Mouse (Mus musculus) midbrain, postnatal 0 days (tissue): ENCODE data around the gene Nop14. TPM values are rescaled to one million over a fixed set of nuclear protein-coding genes. Genes with fewer than 3 reads are reported as not detected.
A peak's percentile ranks its signal among the peaks of the same experiment; 100 is the strongest.

ENCODE experiments used
- ATAC-seq: fragments of 200-750 bp; cut with Nextera tagmentation; 2 replicates; pipeline ENCODE4 v1.8.0; 2017; ENCODE audit warnings: moderate number of reproducible peaks, mild to moderate bottlenecking, moderate TSS enrichment, moderate library complexity; ENCODE audit not compliant: low FRiP score
- DNase-seq: peaks from one replicate; pipeline ENCODE4 v3.0.0-alpha.2; 2015; ENCODE audit warnings: low spot score
- H3K27ac ChIP-seq: fragments of 300-500 bp; sonication (generic); 2 replicates; pipeline ENCODE4 v1.5.1; 2014; ENCODE audit warnings: low read depth, mild to moderate bottlenecking, low read length, mixed read lengths
- H3K27me3 ChIP-seq: fragments of 300-500 bp; sonication (generic); 2 replicates; pipeline ENCODE4 v1.6.1; 2014; ENCODE audit warnings: low read length, control low read depth, mixed read lengths; ENCODE audit not compliant: insufficient read depth
- H3K36me3 ChIP-seq: fragments of 300-500 bp; sonication (generic); 2 replicates; pipeline ENCODE4 v1.6.1; 2014; ENCODE audit warnings: low read length, control low read depth, mixed read lengths; ENCODE audit not compliant: insufficient read depth
- H3K4me1 ChIP-seq: fragments of 300-500 bp; sonication (generic); 2 replicates; pipeline ENCODE4 v1.6.1; 2014; ENCODE audit warnings: mild to moderate bottlenecking, control low read depth, antibody characterized with exemption, low read length, mixed read lengths; ENCODE audit not compliant: insufficient read depth
- H3K4me2 ChIP-seq: fragments of 300-500 bp; sonication (generic); 2 replicates; pipeline ENCODE4 v1.6.1; 2014; ENCODE audit warnings: low read depth, mild to moderate bottlenecking, low read length, mixed read lengths; ENCODE audit not compliant: poor library complexity, severe bottlenecking
- H3K4me3 ChIP-seq: fragments of 300-500 bp; sonication (generic); 2 replicates; pipeline ENCODE4 v1.5.1; 2014; ENCODE audit warnings: low read depth, mild to moderate bottlenecking, low read length, moderate library complexity
- H3K9ac ChIP-seq: fragments of 300-500 bp; sonication (generic); replicated peaks from 2 replicates; pipeline ENCODE4 v1.6.1; 2014; ENCODE audit warnings: mild to moderate bottlenecking, low read length, moderate library complexity, mixed read lengths; ENCODE audit not compliant: poor library complexity, severe bottlenecking
- H3K9me3 ChIP-seq: fragments of 300-500 bp; sonication (generic); 2 replicates; pipeline ENCODE4 v1.6.1; 2016; ENCODE audit warnings: low read length, control low read depth
- CTCF ChIP-seq: IDR thresholded peaks from 2 replicates; pipeline ENCODE4 v1.5.1; 2016; ENCODE audit warnings: antibody characterized with exemption, mild to moderate bottlenecking
- WGBS: fragments of 180-500 bp; shearing (Covaris S2); extraction: QIAGEN DNeasy Blood & Tissue Kit; methylation state at CpG from one replicate; pipeline ENCODE4 v1.1.7; 2014; 5-methylcytosine and 5-hydroxymethylcytosine counted together
- polyA plus RNA-seq: library from polyadenylated mRNA; unstranded; fragments of >200 nt; fragmentation: Nextera tagmentation; extraction: Ambion mirVana; gene quantifications from 2 replicates; pipeline ENCODE4 v1.2.1, GENCODE M21; 2015
- total RNA-seq: library from RNA; depleted of rRNA; stranded (reverse); fragments of >200 nt; gene quantifications from 2 replicates; pipeline ENCODE4 v1.2.3, GENCODE M21; 2014; rRNA removed

The Nop14 gene
- 9.9 and 17.8 TPM in 2 replicates for total RNA-seq
- 19.4 and 22.1 TPM in 2 replicates for polyA plus RNA-seq

- peak; percentile 100 for DNase-seq
- Histone ChIP-seq H3K9ac (peak within 1 kb of the TSS; percentile 63), H3K4me2 (peak within 1 kb of the TSS; percentile 56), H3K27ac (peak within 1 kb of the TSS; percentile 78), H3K9me3 (no peaks in the 10 kb centered on the region), H3K27me3 (no peaks in the 10 kb centered on the region), H3K4me1 (peaks cover 4% of the 10 kb centered on the region; the same call in 1 of the 2 replicates), H3K4me3 (peak within 1 kb of the TSS; percentile 48), H3K36me3 (peaks cover 16% of the 10 kb centered on the region)
- WGBS: under 1% methylated on average over 59 of the region's 60 CpGs
- ATAC-seq: peak; percentile 100
- peak; percentile 95 for TF ChIP-seq CTCF
These were observed at the start of gene Nop14, which contains the start of gene Grk4 for GRCm38 (mm10) chr5:34659686-34660590. Gene Nop14, minus strand, starts transcription at chr5:34660148. Gene Grk4, plus strand, starts transcription at chr5:34660379.

DNA sequence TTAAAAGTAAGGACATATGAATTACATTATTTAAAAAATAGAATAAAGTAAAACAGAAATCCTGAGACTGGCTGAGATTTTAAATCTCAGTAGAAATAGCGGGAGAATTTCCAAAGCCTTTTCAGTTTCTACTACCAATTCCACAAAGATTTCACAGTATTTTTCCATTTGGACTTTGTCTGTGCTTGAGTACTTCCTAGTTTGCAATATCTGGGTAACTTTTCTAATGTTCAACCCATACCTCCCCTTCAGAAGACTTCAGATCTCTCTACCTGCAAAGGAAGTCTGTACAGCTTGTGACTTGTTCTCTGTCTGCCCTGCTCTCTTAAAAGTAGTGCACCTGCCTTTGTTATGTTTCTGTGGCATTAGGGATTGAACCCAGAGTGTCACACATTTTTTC is 48.5 kb upstream of the Nop14 start:
- 94% methylated on average over 1 of the region's 1 CpGs for WGBS
- TF ChIP-seq CTCF: no peak
- no peaks in the 10 kb centered on the region for H3K9me3 ChIP-seq
- no peaks in the 10 kb centered on the region for H3K27me3 ChIP-seq
- H3K36me3 ChIP-seq: no peaks in the 10 kb centered on the region
- H3K4me2 ChIP-seq: no peak overlapping the region
- no peak overlapping the region for H3K4me3 ChIP-seq
- no peaks in the 10 kb centered on the region for H3K4me1 ChIP-seq
- no peak overlapping the region for H3K27ac ChIP-seq
- H3K9ac ChIP-seq: no peak overlapping the region
- DNase-seq: no peak
- no peak for ATAC-seq

DNA sequence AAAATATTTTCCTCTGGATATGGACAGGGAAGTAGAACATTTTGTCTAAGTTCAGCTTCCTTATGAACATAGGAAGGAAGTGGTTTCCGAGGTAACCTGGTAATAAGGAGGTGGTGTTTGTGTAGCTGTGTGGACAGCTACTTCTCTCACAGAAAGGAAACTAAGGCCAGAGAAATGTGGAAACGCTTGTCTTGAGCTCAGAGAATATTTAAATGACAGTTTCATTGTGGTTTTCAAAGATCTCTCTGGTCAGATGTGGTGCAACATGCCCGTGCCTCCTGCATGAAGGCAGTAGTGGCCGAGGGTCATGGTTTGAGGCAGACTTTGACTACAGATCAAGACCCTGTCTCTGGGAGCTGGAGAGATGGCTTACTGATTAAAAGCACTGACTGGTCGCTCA is 35.6 kb upstream of the Nop14 start:
- no peaks in the 10 kb centered on the region for H3K36me3 ChIP-seq
- H3K9ac ChIP-seq: no peak overlapping the region
- ATAC-seq (no peak), DNase-seq (no peak)
- TF ChIP-seq CTCF: no peak
- H3K27ac ChIP-seq: no peak overlapping the region
- H3K4me2 ChIP-seq: no peak overlapping the region
- no peaks in the 10 kb centered on the region for H3K27me3 ChIP-seq
- H3K4me1 ChIP-seq: no peaks in the 10 kb centered on the region
- 72% methylated on average over 5 of the region's 5 CpGs for WGBS
- no peak overlapping the region for H3K4me3 ChIP-seq
- H3K9me3 ChIP-seq: no peaks in the 10 kb centered on the region

DNA sequence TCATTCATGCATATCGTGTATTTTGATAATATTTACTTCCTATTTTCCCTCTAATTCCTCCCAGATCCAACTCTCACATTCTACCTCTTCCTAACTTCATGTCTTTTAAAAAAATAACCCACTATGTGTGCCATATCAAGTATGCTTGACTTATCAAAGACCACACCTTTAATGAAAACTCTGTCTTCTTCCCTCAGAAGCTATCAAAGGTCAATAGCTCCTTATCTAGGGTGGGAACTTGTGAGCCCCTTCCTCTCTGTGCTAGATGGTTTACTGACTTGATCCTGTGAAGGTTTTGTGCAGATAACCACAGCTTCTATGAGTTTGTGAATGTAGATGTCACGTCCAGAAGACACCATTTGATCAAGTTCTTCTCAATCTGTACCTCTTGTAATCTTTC is 32.8 kb upstream of the Nop14 start:
- Histone ChIP-seq H3K4me3 (no peak overlapping the region), H3K36me3 (no peaks in the 10 kb centered on the region), H3K9ac (no peak overlapping the region), H3K27me3 (no peaks in the 10 kb centered on the region), H3K27ac (no peak overlapping the region), H3K4me2 (no peak overlapping the region), H3K4me1 (no peaks in the 10 kb centered on the region), H3K9me3 (no peaks in the 10 kb centered on the region)
- 70% methylated on average over 2 of the region's 2 CpGs for WGBS
- TF ChIP-seq CTCF: no peak
- ATAC-seq: no peak
- no peak for DNase-seq

- no peak for ATAC-seq
- no peak overlapping the region for H3K4me2 ChIP-seq
- WGBS: 97% methylated on average over 1 of the region's 1 CpGs
These were observed 29.9 kb upstream of the Nop14 start for GRCm38 (mm10) chr5:34689868-34690267.

GRCm38 (mm10) chr5:34670280-34670679 is 10.3 kb upstream of the Nop14 start:
- Histone ChIP-seq H3K9ac (no peak overlapping the region), H3K4me1 (no peaks in the 10 kb centered on the region), H3K36me3 (no peaks in the 10 kb centered on the region), H3K27ac (no peak overlapping the region), H3K4me2 (no peak overlapping the region), H3K4me3 (no peak overlapping the region), H3K27me3 (no peaks in the 10 kb centered on the region), H3K9me3 (no peaks in the 10 kb centered on the region)
- DNase-seq (peak; percentile 15), ATAC-seq (no peak)
- TF ChIP-seq CTCF: peak; percentile 63
- WGBS: 75% methylated on average over 4 of the region's 4 CpGs

More at GRCm38 (mm10) chr5:34689868-34690267, 29.9 kb upstream of the Nop14 start:
- H3K9me3 ChIP-seq: no peaks in the 10 kb centered on the region
- no peaks in the 10 kb centered on the region for H3K4me1 ChIP-seq
- H3K27me3 ChIP-seq: no peaks in the 10 kb centered on the region
- TF ChIP-seq CTCF: no peak
- no peak for DNase-seq
- no peak overlapping the region for H3K9ac ChIP-seq
- H3K4me3 ChIP-seq: no peak overlapping the region
- H3K27ac ChIP-seq: no peak overlapping the region
- no peaks in the 10 kb centered on the region for H3K36me3 ChIP-seq
